Mouse (Mus musculus) embryonic facial prominence, embryonic 12.5 days (tissue): ENCODE results near the gene Rhbdf2. TPM values are rescaled to one million over a fixed set of nuclear protein-coding genes. Genes with fewer than 3 reads are reported as not detected.

Experiments used
- ATAC-seq: fragments of 200-750 bp; cut with Nextera tagmentation; 2 replicates; pipeline ENCODE4 v1.8.0; 2017; ENCODE audit not compliant: insufficient number of reproducible peaks, insufficient read depth, low FRiP score, low TSS enrichment
- H3K27ac ChIP-seq: fragments of 300-500 bp; sonication (generic); 2 replicates; pipeline ENCODE4 v1.5.1; 2016; ENCODE audit warnings: mild to moderate bottlenecking
- H3K27me3 ChIP-seq: fragments of 300-500 bp; sonication (generic); 2 replicates; pipeline ENCODE4 v1.6.1; 2016; ENCODE audit warnings: mild to moderate bottlenecking, moderate library complexity
- H3K36me3 ChIP-seq: fragments of 300-500 bp; sonication (generic); 2 replicates; pipeline ENCODE4 v1.6.1; 2016; ENCODE audit warnings: mild to moderate bottlenecking
- H3K4me1 ChIP-seq: fragments of 300-500 bp; sonication (generic); 2 replicates; pipeline ENCODE4 v1.6.1; 2016
- H3K4me2 ChIP-seq: fragments of 300-500 bp; sonication (generic); replicated peaks from 2 replicates; pipeline ENCODE4 v1.6.1; 2016; ENCODE audit warnings: mild to moderate bottlenecking, moderate library complexity
- H3K4me3 ChIP-seq: fragments of 300-500 bp; sonication (generic); 2 replicates; pipeline ENCODE4 v1.5.1; 2016; ENCODE audit warnings: mild to moderate bottlenecking
- H3K9ac ChIP-seq: fragments of 300-500 bp; sonication (generic); 2 replicates; pipeline ENCODE4 v1.6.1; 2016; ENCODE audit warnings: mild to moderate bottlenecking, moderate library complexity
- H3K9me3 ChIP-seq: fragments of 300-500 bp; sonication (generic); 2 replicates; pipeline ENCODE4 v1.6.1; 2016; ENCODE audit warnings: mild to moderate bottlenecking, moderate library complexity
- WGBS: fragments of 180-500 bp; shearing (Covaris S2); methylation state at CpG from one replicate; pipeline ENCODE4 v1.1.7; 2016; 5-methylcytosine and 5-hydroxymethylcytosine counted together
- polyA plus RNA-seq: library from polyadenylated mRNA; unstranded; fragments of >200 nt; fragmentation: Nextera tagmentation; extraction: Ambion mirVana; gene quantifications from 2 replicates; pipeline ENCODE4 v1.2.1, GENCODE M21; 2016

The Rhbdf2 gene
- polyA plus RNA-seq, 1 experiment from 2014 or later, result 4.7 TPM

DNA sequence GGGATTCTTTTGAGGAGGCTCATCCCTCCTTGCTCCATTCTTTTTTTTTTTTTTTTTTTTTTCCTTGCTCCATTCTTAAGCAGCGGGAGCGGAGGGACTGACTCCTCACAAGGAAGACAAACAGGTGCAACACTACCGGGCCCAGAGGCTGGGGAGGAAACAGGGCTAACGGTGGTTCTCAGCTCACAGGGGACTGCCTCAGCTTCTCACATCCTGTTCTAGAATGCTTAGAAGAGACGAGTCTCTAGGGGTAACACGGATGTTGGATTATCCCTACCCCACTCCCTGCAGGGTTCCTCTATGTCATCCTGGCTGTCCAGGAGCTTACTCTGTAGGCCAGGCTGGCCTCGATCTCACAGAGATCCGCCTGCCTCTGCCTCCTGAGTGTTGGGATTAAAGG is 37.2 kb downstream of the Rhbdf2 start:
- no peaks in the 10 kb centered on the region for H3K9me3 ChIP-seq
- H3K4me3 ChIP-seq, result no peak overlapping the region
- peaks cover 19% of the 10 kb centered on the region for H3K4me1 ChIP-seq
- H3K36me3 ChIP-seq, result no peaks in the 10 kb centered on the region
- no peak for ATAC-seq
- 48% methylated on average over 8 of the region's 8 CpGs for WGBS
- no peak overlapping the region; the same call in 1 of the 2 replicates for H3K4me2 ChIP-seq
- no peak overlapping the region for H3K27ac ChIP-seq
- H3K27me3 ChIP-seq, result 0 out of 2 replicates have a peak, but pooled peaks cover 8% of the 10 kb centered on the region
- H3K9ac ChIP-seq, result no peak overlapping the region

DNA sequence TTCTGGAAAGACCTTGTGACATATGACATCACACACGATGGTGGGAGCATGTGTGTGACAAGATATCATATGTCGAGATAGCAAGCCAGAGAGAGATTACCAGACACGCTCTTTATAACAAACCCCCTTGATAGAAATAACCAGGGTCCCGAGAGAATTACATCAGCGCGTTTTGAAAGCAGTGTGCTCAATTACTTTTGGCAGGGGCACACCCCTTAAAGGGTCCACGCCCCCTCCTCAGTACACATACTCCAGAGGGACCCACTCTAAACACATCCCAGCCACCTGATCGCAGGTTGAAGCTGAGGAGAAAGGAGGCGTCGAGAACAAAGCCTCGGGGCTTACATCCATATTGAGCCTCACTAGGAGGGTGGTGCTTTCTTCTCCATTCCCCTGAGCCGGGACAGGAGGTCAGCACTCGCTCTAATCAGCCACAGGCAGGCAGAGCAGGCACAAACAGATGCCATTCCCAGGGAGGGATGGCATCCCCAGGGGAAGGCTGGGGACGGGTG is 37.7 kb downstream of the Rhbdf2 start:
- WGBS, result 20% methylated on average over 14 of the region's 14 CpGs
- Histone ChIP-seq H3K4me3 (no peak overlapping the region), H3K9me3 (no peaks in the 10 kb centered on the region), H3K4me1 (peaks cover 19% of the 10 kb centered on the region), H3K36me3 (no peaks in the 10 kb centered on the region), H3K9ac (no peak overlapping the region), H3K27me3 (0 out of 2 replicates have a peak, but pooled peaks cover 8% of the 10 kb centered on the region), H3K27ac (no peak overlapping the region), H3K4me2 (no peak overlapping the region; the same call in 1 of the 2 replicates)
- no peak for ATAC-seq

DNA sequence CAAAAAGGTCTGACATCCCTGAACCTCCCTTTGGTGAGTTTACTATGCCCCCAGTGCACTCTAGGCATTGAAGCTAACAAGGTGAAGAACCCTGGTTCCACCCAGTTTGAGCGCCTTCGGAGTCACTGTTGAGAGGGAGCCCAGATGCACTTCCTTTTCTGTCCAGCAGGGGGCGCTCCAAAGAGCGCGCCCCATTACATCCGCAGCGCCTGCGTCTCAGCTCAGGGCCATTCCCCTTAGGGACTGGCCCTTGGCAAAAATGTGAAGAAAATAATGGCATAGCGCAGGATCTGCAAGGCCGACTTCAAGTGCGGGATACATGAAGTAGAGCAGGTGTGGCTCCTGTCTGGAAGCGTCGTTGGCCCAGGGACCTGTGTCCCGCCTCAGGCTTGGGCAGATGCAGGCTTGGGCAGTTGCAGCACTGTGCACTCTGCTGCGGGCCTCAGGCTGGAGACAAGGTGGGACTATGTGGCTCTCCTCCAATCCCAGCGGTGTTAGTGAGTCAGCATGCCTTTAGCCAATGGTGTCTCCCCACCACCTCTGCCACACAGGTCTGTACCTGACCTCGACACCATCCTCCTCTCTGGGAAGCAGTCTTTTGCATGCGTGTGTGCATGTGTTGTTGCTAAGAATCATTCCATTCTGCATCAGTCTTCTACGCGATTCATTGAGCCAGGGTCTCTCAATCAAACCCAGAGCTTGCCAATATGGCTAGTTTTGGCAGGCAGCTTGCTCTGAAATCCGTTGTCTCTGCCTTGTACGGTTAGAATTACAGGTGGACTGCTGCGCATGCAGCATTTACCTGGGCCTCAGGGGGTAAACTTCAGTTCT is 39.8 kb downstream of the Rhbdf2 start:
- peaks cover 11% of the 10 kb centered on the region; the same call in 1 of the 2 replicates for H3K4me1 ChIP-seq
- WGBS, result 20% methylated on average over 23 of the region's 23 CpGs
- H3K9me3 ChIP-seq, result no peaks in the 10 kb centered on the region
- 0 out of 2 replicates have a peak, but pooled peaks cover 8% of the 10 kb centered on the region for H3K27me3 ChIP-seq
- no peak overlapping the region for H3K4me3 ChIP-seq
- peak overlapping the region; percentile 10; the same call in 1 of the 2 replicates for H3K4me2 ChIP-seq
- no peak overlapping the region for H3K27ac ChIP-seq
- ATAC-seq, result no peak
- H3K36me3 ChIP-seq, result no peaks in the 10 kb centered on the region
- H3K9ac ChIP-seq, result no peak overlapping the region

DNA sequence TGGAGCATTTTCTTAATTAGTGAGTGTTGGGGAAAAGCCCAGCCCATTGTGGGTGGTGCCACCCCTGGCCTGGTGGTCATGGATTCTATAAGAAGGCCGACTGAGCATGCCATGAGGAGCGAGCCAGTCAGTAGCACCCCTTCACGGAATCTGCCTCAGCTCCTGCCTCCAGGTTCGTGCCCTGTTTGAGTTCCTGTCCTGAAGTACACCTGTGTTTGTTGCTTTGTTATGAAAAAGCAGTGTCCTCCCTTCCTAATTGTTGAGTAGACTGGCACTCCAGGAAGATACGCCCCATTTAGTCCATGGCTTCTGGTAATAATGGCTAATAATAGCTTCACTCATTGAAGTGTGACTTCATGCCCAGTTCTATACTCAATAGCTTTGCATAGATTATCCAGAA is 40.5 kb downstream of the Rhbdf2 start, which contains the start of gene Aanat:
TSS of gene Aanat (plus strand) at position 123 of the 400 bp plus-strand sequence.
- Histone ChIP-seq H3K4me3 (no peak within 1 kb of the TSS), H3K36me3 (no peaks in the 10 kb centered on the region), H3K9me3 (no peaks in the 10 kb centered on the region), H3K27me3 (0 out of 2 replicates have a peak, but pooled peaks cover 8% of the 10 kb centered on the region), H3K4me2 (peak within 1 kb of the TSS; percentile 10; the same call in 1 of the 2 replicates), H3K9ac (no peak within 1 kb of the TSS), H3K4me1 (peaks cover 11% of the 10 kb centered on the region; the same call in 1 of the 2 replicates), H3K27ac (no peak within 1 kb of the TSS)
- 58% methylated on average over 5 of the region's 5 CpGs for WGBS
- ATAC-seq, result no peak

DNA sequence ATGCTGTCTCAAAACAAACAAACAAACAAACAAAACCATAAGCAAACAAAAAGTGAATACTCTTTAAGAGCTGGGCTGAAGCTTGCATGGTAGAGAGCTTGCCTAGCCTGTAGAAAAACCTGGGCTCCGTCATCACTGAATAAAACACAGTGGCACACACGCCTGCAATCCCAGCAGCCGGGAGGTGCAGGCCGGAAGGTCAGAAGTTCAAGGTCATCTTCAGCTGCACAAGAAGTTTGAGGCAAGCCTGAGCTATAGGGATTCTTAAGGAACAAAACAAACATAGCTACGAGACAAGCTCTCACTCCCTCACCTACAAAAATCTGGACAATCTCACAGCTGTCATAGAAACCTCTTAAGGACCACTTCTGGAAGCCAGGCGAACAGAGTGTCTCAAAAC is 41.1 kb downstream of the Rhbdf2 start:
- Histone ChIP-seq H3K9me3 (no peaks in the 10 kb centered on the region), H3K9ac (no peak overlapping the region), H3K4me2 (no peak overlapping the region), H3K36me3 (no peaks in the 10 kb centered on the region), H3K4me3 (no peak overlapping the region), H3K4me1 (peaks cover 11% of the 10 kb centered on the region; the same call in 1 of the 2 replicates), H3K27ac (no peak overlapping the region), H3K27me3 (0 out of 2 replicates have a peak, but pooled peaks cover 8% of the 10 kb centered on the region)
- no peak for ATAC-seq
- WGBS, result 62% methylated on average over 6 of the region's 6 CpGs

DNA sequence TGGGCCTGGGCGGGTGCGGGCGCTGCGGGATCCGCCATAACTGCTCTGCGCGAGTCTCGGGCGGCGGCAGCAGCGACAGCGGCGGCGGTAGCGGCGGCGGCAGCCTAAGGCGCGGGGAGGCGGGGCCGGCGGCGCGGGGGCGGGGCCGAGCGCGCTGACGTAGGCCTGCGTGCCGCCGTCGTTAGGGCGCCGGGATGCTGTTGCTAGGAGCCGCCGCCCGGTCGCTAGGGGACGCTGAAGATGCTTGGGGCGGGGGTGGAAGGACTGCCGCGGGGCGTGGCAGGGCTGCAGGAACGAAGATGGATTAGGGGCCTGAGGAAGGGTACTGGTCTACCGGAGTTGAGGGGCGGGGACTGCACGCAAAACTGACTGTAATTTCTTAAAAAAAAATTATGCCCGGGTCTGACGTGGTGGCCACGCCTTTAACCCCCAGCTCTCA is 45.4 kb downstream of the Rhbdf2 start, which contains the start of gene Ube2o:
TSS of gene Ube2o (minus strand) at position 72 of the 439 bp plus-strand sequence.
- ATAC-seq, result peak; percentile 69
- Histone ChIP-seq H3K9ac (peak within 1 kb of the TSS; percentile 94), H3K4me2 (peak within 1 kb of the TSS; percentile 79), H3K4me1 (peaks cover 23% of the 10 kb centered on the region), H3K27me3 (no peaks in the 10 kb centered on the region), H3K4me3 (peak within 1 kb of the TSS; percentile 98), H3K27ac (peak within 1 kb of the TSS; percentile 88), H3K36me3 (no peaks in the 10 kb centered on the region), H3K9me3 (no peaks in the 10 kb centered on the region)
- 1% methylated on average over 42 of the region's 51 CpGs for WGBS

DNA sequence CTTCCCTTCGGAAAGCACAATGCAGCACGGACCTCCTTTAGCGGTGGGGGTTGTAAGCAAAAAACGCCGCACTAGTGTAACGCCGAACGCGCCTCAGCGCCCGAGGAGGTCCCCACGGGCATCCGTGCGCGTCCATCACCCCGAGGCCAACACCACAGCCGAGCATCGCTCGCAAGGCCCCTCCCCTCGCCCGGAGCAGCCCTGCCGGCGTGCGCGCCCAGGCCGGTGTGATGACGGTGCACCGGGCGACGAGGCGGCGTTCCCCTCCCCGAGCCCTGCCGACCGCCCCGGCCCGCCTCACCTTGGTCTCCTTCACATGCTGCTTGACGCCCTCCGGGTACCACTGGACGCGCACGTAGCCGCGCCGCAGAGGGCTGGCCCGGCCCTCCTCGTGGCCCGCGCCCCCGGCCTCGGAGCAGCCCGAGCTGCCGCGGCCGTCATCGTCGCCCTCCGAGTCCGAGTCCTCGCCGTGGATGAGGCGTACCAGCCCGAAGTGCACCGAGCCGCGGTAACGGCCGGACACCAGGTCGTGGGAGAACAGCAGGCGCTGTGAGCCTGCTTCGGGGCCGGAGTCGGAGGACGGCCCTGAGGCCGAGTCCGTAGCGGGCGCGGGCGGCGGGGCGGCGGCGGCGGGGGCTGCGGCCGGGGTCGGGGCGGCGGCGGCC is 46.0 kb downstream of the Rhbdf2 start:
- peaks cover 25% of the 10 kb centered on the region for H3K4me1 ChIP-seq
- WGBS, result 1% methylated on average over 83 of the region's 91 CpGs
- peak overlapping the region; percentile 79 for H3K4me2 ChIP-seq
- H3K36me3 ChIP-seq, result no peaks in the 10 kb centered on the region
- H3K4me3 ChIP-seq, result peak overlapping the region; percentile 98
- H3K27ac ChIP-seq, result peak overlapping the region; percentile 88
- H3K27me3 ChIP-seq, result no peaks in the 10 kb centered on the region
- peak; percentile 75 for ATAC-seq
- peak overlapping the region; percentile 94 for H3K9ac ChIP-seq
- H3K9me3 ChIP-seq, result no peaks in the 10 kb centered on the region

DNA sequence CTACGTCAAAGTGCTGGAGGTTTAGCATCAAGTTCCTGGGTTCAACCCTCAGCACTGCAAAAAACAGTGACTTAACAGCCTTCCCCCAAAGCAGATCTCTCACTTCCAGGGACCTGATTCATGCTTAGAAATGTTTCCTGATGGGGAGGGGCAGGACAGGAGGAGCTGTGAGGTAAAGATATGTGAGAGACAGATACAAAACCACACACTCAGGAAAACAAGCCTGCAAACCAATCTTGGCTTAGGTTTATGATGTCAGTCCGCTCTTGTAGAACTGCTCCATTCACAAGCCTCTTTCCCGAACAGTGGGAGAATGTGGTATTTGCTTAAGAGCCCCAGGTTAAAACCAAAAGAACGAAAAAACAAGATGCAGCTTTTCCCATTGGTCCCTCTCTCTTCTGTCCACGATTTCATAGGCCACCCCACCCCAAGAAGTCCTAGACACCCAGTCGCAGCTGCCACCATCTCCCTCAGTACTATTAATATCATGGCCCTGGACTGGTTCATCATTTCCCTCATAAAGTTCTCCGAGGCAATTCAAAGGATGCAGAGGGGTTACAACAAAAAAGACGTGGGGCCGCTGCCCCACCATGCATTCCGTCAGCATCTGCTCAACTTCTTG is 46.7 kb downstream of the Rhbdf2 start:
- no peak for ATAC-seq
- H3K27ac ChIP-seq, result peak overlapping the region; percentile 88; the same call in 1 of the 2 replicates
- peak overlapping the region; percentile 98 for H3K4me3 ChIP-seq
- no peaks in the 10 kb centered on the region for H3K9me3 ChIP-seq
- H3K36me3 ChIP-seq, result no peaks in the 10 kb centered on the region
- peak overlapping the region; percentile 79 for H3K4me2 ChIP-seq
- H3K4me1 ChIP-seq, result peaks cover 29% of the 10 kb centered on the region
- 19% methylated on average over 10 of the region's 10 CpGs for WGBS
- peak overlapping the region; percentile 94 for H3K9ac ChIP-seq
- H3K27me3 ChIP-seq, result no peaks in the 10 kb centered on the region

DNA sequence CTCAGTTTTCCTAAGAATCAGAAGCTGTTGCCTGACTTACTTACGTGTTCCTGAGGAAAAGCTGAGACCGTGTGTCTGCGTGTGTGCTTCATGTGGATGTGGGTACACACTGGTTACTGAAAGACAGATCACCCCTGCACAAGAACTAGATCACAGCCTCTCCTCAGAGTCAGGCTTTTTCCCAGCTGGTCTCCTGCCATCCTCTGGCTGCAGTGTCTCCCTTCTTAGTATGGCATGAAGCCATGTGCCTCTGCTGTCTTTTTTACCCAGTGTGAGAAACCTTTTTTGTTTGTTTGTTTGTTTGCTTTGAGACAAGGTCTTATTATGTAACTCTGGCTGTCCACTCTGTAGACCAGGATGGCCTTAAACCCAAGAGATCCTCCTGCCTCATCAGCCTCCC is 47.5 kb downstream of the Rhbdf2 start:
- Histone ChIP-seq H3K9me3 (no peaks in the 10 kb centered on the region), H3K4me2 (no peak overlapping the region), H3K9ac (no peak overlapping the region), H3K27me3 (no peaks in the 10 kb centered on the region), H3K4me1 (peaks cover 38% of the 10 kb centered on the region), H3K27ac (no peak overlapping the region), H3K4me3 (no peak overlapping the region), H3K36me3 (no peaks in the 10 kb centered on the region)
- no peak for ATAC-seq
- WGBS, result 91% methylated on average over 3 of the region's 3 CpGs

DNA sequence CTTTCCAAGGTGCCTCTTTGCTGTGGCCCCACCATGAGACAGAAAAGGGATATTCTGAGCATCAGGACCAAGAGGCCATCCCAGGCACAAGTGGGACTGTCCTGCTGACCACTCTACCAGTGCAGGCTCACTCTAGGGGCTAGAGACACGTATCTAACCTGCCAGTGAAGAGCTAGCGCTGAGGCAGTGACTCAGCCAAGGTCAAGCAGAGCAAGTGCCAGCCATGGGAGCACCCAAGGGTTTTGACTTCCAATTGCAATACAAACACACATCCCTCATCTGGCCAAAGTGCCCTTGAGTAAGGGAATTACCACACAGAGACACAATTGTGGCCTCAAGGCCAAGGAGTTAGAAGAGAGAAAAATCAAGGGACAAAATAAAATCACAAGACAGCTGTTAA is 51.4 kb downstream of the Rhbdf2 start:
- 83% methylated on average over 2 of the region's 2 CpGs for WGBS
- peaks cover 55% of the 10 kb centered on the region for H3K4me1 ChIP-seq
- H3K36me3 ChIP-seq, result no peaks in the 10 kb centered on the region
- H3K9ac ChIP-seq, result no peak overlapping the region
- no peak overlapping the region for H3K27ac ChIP-seq
- ATAC-seq, result no peak
- H3K9me3 ChIP-seq, result no peaks in the 10 kb centered on the region
- H3K4me3 ChIP-seq, result no peak overlapping the region
- no peaks in the 10 kb centered on the region for H3K27me3 ChIP-seq
- no peak overlapping the region for H3K4me2 ChIP-seq

DNA sequence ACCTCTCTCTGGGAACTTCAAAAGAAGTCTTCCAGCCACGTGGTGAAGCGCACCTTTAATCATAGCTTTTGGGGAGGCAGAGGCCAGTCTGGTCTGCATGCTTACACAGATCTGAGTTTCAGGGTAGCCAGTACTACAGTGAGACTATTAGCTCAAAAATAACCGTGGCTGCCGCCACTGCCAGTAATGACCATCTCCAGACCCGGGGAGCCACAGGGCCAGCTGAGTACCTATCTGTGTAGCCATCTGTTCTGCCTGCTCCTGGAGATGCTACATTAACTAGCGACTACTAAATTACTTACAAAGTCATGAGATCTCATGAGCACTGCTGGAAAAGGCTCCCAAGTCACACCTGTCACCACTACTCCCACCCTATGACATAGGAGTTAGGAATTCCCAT is 51.8 kb downstream of the Rhbdf2 start:
- no peak for ATAC-seq
- peaks cover 51% of the 10 kb centered on the region for H3K4me1 ChIP-seq
- no peak overlapping the region for H3K4me3 ChIP-seq
- no peak overlapping the region for H3K27ac ChIP-seq
- H3K27me3 ChIP-seq, result no peaks in the 10 kb centered on the region
- no peak overlapping the region for H3K9ac ChIP-seq
- no peak overlapping the region for H3K4me2 ChIP-seq
- no peaks in the 10 kb centered on the region for H3K9me3 ChIP-seq
- H3K36me3 ChIP-seq, result no peaks in the 10 kb centered on the region
- 66% methylated on average over 6 of the region's 6 CpGs for WGBS
